Mouse (Mus musculus): Measurements from ENCODE around the gene Slc36a2. TPM values are rescaled to one million over a fixed set of nuclear protein-coding genes. Genes with fewer than 3 reads are reported as not detected.

The Slc36a2 gene
- polyA plus RNA-seq, 1 experiment: 0.56 TPM

DNA sequence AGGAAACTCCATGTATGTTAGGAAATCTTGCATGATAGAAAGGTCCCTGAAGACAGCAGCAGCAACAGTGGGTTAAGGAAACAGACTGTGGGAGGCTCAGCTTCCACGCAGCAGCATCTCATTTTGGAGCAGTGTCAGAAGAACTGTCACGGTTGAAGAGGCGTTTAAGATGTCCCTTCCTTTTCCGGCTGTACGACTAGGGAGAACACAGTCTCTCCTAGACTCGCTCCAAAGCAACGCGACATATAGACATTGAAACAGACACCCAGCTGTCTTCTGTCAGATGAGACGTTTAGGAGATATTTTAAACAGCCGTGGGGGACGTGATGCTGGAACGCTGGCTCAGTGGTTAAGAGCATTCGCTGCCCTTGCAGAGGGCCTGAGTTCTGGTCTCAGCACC is 32.0 kb upstream of the Slc36a2 start:
- no peaks in the 10 kb centered on the region; the same call in 1 of the 2 replicates for H3K4me1 ChIP-seq (ENCODE audit: control insufficient read depth, insufficient read depth, low read length)
- H3K27me3 ChIP-seq (ENCODE audit: control insufficient read depth, insufficient read depth, low read length): no peaks in the 10 kb centered on the region
- TF ChIP-seq POLR2A (IDR thresholded peaks at IDR 0.05; ENCODE audit: control insufficient read depth, low read depth, low read length) (no peak), CTCF (IDR thresholded peaks at IDR 0.05; ENCODE audit: control insufficient read depth, insufficient read depth, insufficient replicate concordance, low read depth, low read length) (no peak)
- H3K27ac ChIP-seq (ENCODE audit: control insufficient read depth, insufficient read depth, low read depth, low read length): no peak overlapping the region
- H3K4me3 ChIP-seq (ENCODE audit: control insufficient read depth, low read depth, low read length): no peak overlapping the region
- no peaks in the 10 kb centered on the region for H3K36me3 ChIP-seq (ENCODE audit: control insufficient read depth, insufficient read depth, low read length)

- Histone ChIP-seq H3K4me1 (ENCODE audit: control insufficient read depth, insufficient read depth, low read length) (no peaks in the 10 kb centered on the region; the same call in 1 of the 2 replicates), H3K36me3 (ENCODE audit: control insufficient read depth, insufficient read depth, low read length) (no peaks in the 10 kb centered on the region), H3K27me3 (ENCODE audit: control insufficient read depth, insufficient read depth, low read length) (no peaks in the 10 kb centered on the region), H3K4me3 (ENCODE audit: control insufficient read depth, low read depth, low read length) (no peak overlapping the region), H3K27ac (ENCODE audit: control insufficient read depth, insufficient read depth, low read depth, low read length) (no peak overlapping the region)
- TF ChIP-seq CTCF (IDR thresholded peaks at IDR 0.05; ENCODE audit: control insufficient read depth, insufficient read depth, insufficient replicate concordance, low read depth, low read length): no peak
- no peak for TF ChIP-seq POLR2A (IDR thresholded peaks at IDR 0.05; ENCODE audit: control insufficient read depth, low read depth, low read length)
Observed at GRCm38 (mm10) chr11:55216061-55216460, 31.2 kb upstream of the Slc36a2 start.

GRCm38 (mm10) chr11:55214978-55215377 is 30.1 kb upstream of the Slc36a2 start:
- no peak overlapping the region for H3K27ac ChIP-seq (ENCODE audit: control insufficient read depth, insufficient read depth, low read depth, low read length)
- no peaks in the 10 kb centered on the region for H3K36me3 ChIP-seq (ENCODE audit: control insufficient read depth, insufficient read depth, low read length)

GRCm38 (mm10) chr11:55214161-55214560 is 29.3 kb upstream of the Slc36a2 start:
- H3K4me3 ChIP-seq (ENCODE audit: control insufficient read depth, low read depth, low read length): no peak overlapping the region
- no peaks in the 10 kb centered on the region for H3K36me3 ChIP-seq (ENCODE audit: control insufficient read depth, insufficient read depth, low read length)
- no peak overlapping the region for H3K27ac ChIP-seq (ENCODE audit: control insufficient read depth, insufficient read depth, low read depth, low read length)
- TF ChIP-seq CTCF (IDR thresholded peaks at IDR 0.05; ENCODE audit: control insufficient read depth, insufficient read depth, insufficient replicate concordance, low read depth, low read length) (no peak), POLR2A (IDR thresholded peaks at IDR 0.05; ENCODE audit: control insufficient read depth, low read depth, low read length) (no peak)
- H3K4me1 ChIP-seq (ENCODE audit: control insufficient read depth, insufficient read depth, low read length): no peaks in the 10 kb centered on the region; the same call in 1 of the 2 replicates
- no peaks in the 10 kb centered on the region for H3K27me3 ChIP-seq (ENCODE audit: control insufficient read depth, insufficient read depth, low read length)

More at GRCm38 (mm10) chr11:55214978-55215377, 30.1 kb upstream of the Slc36a2 start:
- H3K4me3 ChIP-seq (ENCODE audit: control insufficient read depth, low read depth, low read length): no peak overlapping the region
- TF ChIP-seq POLR2A (IDR thresholded peaks at IDR 0.05; ENCODE audit: control insufficient read depth, low read depth, low read length) (no peak), CTCF (IDR thresholded peaks at IDR 0.05; ENCODE audit: control insufficient read depth, insufficient read depth, insufficient replicate concordance, low read depth, low read length) (no peak)
- H3K4me1 ChIP-seq (ENCODE audit: control insufficient read depth, insufficient read depth, low read length): no peaks in the 10 kb centered on the region; the same call in 1 of the 2 replicates
- H3K27me3 ChIP-seq (ENCODE audit: control insufficient read depth, insufficient read depth, low read length): no peaks in the 10 kb centered on the region

- Histone ChIP-seq H3K27me3 (ENCODE audit: control insufficient read depth, insufficient read depth, low read length) (no peaks in the 10 kb centered on the region), H3K36me3 (ENCODE audit: control insufficient read depth, insufficient read depth, low read length) (no peaks in the 10 kb centered on the region), H3K4me3 (ENCODE audit: control insufficient read depth, low read depth, low read length) (no peak overlapping the region), H3K4me1 (ENCODE audit: control insufficient read depth, insufficient read depth, low read length) (no peaks in the 10 kb centered on the region; the same call in 1 of the 2 replicates), H3K27ac (ENCODE audit: control insufficient read depth, insufficient read depth, low read depth, low read length) (no peak overlapping the region)
- TF ChIP-seq CTCF (IDR thresholded peaks at IDR 0.05; ENCODE audit: control insufficient read depth, insufficient read depth, insufficient replicate concordance, low read depth, low read length): no peak
- no peak for TF ChIP-seq POLR2A (IDR thresholded peaks at IDR 0.05; ENCODE audit: control insufficient read depth, low read depth, low read length)
Observed at GRCm38 (mm10) chr11:55213518-55213917, 28.6 kb upstream of the Slc36a2 start.

DNA sequence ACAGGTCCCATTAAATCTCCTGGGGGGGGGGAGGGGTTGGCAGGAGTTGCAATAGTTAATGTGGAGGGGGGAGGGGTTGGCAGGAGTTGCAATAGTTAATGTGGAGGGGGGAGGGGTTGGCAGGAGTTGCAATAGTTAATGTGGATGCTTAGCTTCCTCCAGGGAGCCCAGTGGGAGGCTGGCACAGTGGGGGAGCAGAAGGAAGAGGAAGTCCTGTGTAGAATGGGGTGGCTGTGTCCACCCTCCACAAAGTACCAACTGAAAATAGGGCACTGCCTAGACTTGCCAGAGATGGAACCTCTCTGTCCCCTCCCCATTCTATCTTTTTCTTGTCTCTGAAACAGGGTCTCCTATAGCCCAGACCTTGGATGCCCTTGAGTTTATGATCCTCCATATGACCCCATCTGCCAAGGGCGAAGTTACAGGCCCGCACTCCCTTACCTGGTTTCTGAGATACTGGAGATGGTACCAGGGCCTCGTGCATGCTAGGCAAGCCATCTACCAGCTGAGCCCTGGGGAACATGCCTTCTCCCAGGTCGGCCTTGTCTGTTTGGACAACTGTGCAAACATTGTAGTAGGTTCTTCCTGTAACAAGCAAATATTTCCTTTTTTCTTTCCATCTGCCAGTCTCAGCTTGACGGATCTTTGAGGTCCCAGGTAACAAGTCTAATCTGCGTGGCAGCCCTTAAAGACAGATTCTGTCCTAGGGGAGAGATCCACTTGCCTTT is 24.9 kb upstream of the Slc36a2 start:
- Histone ChIP-seq H3K4me3 (ENCODE audit: control insufficient read depth, low read depth, low read length) (no peak overlapping the region), H3K4me1 (ENCODE audit: control insufficient read depth, insufficient read depth, low read length) (peaks cover 2% of the 10 kb centered on the region)
- TF ChIP-seq CTCF (IDR thresholded peaks at IDR 0.05; ENCODE audit: control insufficient read depth, insufficient read depth, insufficient replicate concordance, low read depth, low read length): no peak
- no peak for TF ChIP-seq POLR2A (IDR thresholded peaks at IDR 0.05; ENCODE audit: control insufficient read depth, low read depth, low read length)

GRCm38 (mm10) chr11:55209032-55209431 is 24.2 kb upstream of the Slc36a2 start:
- TF ChIP-seq POLR2A (IDR thresholded peaks at IDR 0.05; ENCODE audit: control insufficient read depth, low read depth, low read length) (no peak), CTCF (IDR thresholded peaks at IDR 0.05; ENCODE audit: control insufficient read depth, insufficient read depth, insufficient replicate concordance, low read depth, low read length) (no peak)
- H3K27ac ChIP-seq (ENCODE audit: control insufficient read depth, insufficient read depth, low read depth, low read length): no peak overlapping the region
- no peaks in the 10 kb centered on the region for H3K36me3 ChIP-seq (ENCODE audit: control insufficient read depth, insufficient read depth, low read length)
- H3K4me1 ChIP-seq (ENCODE audit: control insufficient read depth, insufficient read depth, low read length): peaks cover 2% of the 10 kb centered on the region
- H3K4me3 ChIP-seq (ENCODE audit: control insufficient read depth, low read depth, low read length): no peak overlapping the region
- H3K27me3 ChIP-seq (ENCODE audit: control insufficient read depth, insufficient read depth, low read length): no peaks in the 10 kb centered on the region

More for the DNA sequence above, 24.9 kb upstream of the Slc36a2 start:
- Histone ChIP-seq H3K36me3 (ENCODE audit: control insufficient read depth, insufficient read depth, low read length) (no peaks in the 10 kb centered on the region), H3K27ac (ENCODE audit: control insufficient read depth, insufficient read depth, low read depth, low read length) (no peak overlapping the region), H3K27me3 (ENCODE audit: control insufficient read depth, insufficient read depth, low read length) (no peaks in the 10 kb centered on the region)
